Mouse (Mus musculus): Measurements from ENCODE around the gene Sycp2l.

The Sycp2l gene

DNA sequence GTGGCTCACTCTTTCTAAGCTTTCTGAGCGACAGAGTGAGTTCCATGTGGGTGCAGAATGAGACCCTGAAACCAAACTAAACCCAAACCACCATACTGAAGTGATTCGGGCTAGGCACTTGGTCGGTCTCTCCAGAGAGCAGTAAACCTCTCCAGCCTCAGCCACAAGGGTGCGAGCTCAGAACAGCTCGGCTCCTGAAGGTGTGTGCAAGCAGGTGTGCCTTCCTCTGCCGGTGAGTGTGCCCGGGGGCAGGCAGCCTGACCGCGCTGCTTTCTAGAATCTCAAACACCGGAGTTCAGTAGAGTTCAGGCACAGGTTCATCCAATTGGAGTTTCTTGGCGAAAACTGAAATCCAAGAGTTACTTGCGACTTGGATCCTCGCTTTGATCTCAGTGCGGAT lies at the start of gene Sycp2l:
Gene Sycp2l (plus strand): TSS at position 368 of the 400 bp plus-strand sequence.
- no peak for DNase-seq (ENCODE audit: low read depth, low spot score)

- no peak for DNase-seq (ENCODE audit: low read depth, low spot score)
Measured at GRCm38 (mm10) chr13:41067618-41068017, 46.5 kb upstream of the Sycp2l start.

- no peak for DNase-seq (ENCODE audit: low read depth, low spot score)
Measured at GRCm38 (mm10) chr13:41071617-41072016, 42.5 kb upstream of the Sycp2l start.

DNA sequence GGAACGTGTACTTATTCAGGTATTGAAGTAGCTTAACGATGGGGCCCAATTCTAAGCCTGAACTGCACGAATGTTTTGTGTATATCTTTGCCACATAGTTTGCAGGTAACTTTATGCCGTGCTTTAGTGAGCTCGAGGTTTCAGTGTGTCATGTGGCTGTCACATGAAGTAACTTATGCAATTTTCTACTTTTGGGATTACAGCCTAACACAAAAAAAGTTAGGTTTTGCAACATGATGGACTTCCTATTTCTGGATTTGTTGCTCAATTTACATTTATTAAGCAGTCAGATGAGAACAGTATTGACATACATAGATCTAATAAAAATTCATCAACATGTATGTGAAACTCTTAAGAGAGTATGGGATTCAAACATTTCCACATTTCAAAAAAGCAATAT lies 40.3 kb upstream of the Sycp2l start:
- no peak for DNase-seq (ENCODE audit: low read depth, low spot score)

DNA sequence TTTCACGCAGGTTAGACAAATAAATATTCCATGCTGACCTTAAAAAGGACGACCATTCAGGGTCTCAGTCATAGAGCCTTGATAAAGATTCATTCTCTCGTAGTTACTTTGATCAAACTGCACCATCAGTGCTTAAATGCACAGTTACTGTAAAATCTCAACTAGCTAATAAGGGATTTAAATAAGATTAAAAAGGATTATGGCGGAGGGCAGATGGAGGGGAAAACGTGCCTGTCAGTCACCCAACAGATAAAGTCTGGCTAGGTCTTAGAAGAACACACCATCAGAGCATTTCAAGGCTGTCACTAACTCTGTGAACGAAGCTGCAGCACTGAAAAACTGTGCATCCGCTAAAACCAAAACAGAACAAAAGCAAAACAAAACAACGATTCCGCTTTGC lies 36.2 kb upstream of the Sycp2l start:
- no peak for DNase-seq (ENCODE audit: low read depth, low spot score)

- DNase-seq (ENCODE audit: low read depth, low spot score) = no peak
Measured at GRCm38 (mm10) chr13:41078690-41079420, 35.3 kb upstream of the Sycp2l start.

GRCm38 (mm10) chr13:41079421-41079780 lies 34.7 kb upstream of the Sycp2l start, which contains the start of gene Mak:
Mak (minus strand) TSS chr13:41079706.
- DNase-seq (ENCODE audit: low read depth, low spot score) = peak; percentile 69

GRCm38 (mm10) chr13:41079859-41080258 lies 34.2 kb upstream of the Sycp2l start:
- DNase-seq (ENCODE audit: low read depth, low spot score) = no peak

DNA sequence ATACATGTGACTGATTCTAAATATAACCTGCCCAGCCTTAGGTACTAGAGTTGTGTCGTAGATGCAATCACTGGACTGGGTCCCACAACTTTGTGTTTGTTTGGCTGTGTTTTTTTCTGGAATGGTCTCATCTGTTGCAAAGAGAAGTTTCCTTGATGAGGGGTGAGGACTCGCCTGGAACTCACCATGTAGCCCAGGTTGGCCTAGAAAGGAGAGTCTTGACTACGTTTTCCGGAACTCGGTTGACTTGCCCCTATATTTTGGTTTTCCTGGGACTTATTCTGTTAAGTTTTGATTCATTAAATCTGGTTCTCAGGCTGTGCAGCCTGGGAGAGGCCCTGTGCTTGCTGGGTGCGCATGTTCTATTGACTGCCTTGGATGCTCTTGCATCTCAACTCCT lies 33.4 kb upstream of the Sycp2l start:
- DNase-seq (ENCODE audit: low read depth, low spot score) = no peak

DNA sequence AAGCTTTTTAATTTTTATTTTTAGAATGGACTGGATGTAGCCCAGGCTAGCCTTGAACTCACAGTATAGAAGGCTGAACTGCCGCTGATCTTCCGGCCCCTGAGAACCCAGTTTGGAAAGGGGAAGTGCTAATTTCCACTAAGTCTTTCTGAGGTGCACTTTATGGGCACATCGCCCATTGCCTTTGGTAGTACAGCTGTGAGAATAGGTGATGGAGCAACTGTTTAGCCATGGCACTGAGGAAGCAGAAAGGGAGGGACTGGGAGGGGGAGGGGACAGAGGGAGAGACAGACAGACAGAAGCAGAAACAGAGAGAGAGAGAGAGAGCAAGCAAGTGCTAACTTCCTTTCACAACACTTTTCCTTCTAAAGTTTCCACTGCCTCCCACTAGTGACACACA lies 29.6 kb upstream of the Sycp2l start:
- DNase-seq (ENCODE audit: low read depth, low spot score) = no peak

DNA sequence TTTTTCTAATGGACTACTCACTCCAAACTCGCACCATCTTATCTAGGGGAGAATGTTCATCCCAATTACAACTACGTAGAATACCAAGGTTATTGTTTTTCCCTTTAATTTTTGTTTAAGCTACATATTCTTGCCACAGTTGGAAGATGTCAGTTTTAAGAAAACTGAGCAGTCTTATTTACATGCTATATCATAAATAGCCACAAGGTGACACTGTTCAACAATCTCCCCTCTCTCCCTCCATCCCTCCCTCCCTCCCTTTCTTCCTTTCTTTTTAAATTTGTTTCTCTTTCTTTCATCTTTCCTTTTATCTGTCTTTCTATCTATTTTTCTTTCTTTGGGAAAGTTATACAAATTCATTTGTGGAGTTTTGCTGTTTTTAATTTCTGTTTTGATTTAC lies 29.0 kb upstream of the Sycp2l start:
- no peak for DNase-seq (ENCODE audit: low read depth, low spot score)

DNA sequence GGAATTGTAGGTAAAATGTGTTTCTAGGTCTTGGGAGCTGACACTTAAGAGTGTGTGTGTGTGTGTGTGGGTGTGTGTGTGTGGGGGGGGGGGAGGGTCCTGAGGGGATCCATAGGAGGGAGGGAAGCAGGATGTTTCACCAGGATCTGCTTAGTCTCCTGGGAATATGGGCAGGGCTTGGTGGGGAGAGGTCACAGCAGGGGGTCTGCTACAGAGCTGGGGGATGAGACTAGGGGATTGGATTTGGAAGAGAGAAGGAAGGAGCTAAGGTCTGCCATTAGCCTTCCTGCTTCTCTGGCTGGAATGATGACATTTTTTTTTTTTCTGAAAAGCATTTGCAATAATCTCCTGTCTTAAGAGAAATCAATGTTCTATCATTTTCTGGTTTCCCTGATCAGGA lies 25.4 kb upstream of the Sycp2l start:
- no peak for DNase-seq (ENCODE audit: low read depth, low spot score)

DNA sequence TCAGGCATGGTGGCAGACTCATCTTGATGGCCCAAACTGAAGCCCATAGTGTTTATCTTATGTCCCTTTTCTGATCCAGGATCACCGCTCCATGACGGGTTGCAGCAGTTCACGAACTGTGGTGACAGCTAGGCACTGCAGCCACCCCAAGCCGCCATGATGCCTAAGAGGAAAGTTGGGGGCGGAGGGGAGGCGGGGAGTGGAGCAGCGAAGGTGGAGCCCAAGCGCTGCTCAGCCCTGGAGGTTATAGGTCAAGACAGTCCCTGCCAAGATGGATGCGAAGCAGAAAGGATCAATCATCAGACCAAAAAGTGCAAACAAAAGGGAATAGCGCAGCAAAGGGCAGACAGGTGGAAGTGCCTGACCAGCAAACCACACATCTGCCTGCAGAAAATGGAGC lies 22.8 kb upstream of the Sycp2l start:
- no peak for DNase-seq (ENCODE audit: low read depth, low spot score)

DNA sequence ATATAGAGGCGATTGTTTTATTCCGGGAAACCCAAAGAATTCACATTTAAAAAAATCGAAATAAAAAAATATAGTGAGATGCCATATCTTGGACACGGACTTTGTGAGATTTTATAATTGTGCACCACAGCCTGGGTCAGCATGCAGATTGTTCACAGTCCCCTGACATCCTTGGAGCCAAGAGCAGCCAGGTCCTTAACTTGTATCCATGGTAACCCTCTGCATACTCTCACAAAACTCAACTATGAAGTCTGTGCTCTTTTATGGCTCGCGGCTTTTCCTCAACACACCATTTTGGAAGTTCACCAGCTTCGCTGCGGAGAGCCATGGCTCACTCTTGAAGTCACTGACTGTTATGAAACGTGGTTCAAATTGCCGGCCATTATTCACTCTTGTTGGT lies 19.9 kb upstream of the Sycp2l start:
- no peak for DNase-seq (ENCODE audit: low read depth, low spot score)

- DNase-seq (ENCODE audit: low read depth, low spot score) = no peak
Measured at GRCm38 (mm10) chr13:41097324-41098058, 16.6 kb upstream of the Sycp2l start.

DNA sequence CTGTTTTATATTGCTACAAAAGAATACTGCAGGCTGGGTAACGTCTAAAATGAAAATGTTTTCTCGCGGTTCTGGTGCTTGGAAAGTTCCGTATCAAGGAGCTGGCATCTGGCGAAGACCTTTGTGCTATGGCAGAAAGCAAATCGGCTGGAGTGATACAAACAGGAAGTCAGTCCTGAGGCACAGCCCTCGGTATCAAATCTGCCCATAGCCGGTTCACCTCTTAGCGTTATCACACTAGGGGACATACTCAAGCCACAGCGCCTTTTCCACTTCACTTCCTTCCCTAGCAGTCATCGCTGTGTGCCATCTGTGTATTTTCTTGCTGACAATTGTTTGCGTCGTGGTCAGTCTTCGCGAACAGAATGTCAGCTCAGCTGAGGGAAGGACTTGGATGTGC lies 15.8 kb upstream of the Sycp2l start:
- DNase-seq (ENCODE audit: low read depth, low spot score) = no peak

GRCm38 (mm10) chr13:41100031-41100430 lies 14.1 kb upstream of the Sycp2l start:
- no peak for DNase-seq (ENCODE audit: low read depth, low spot score)

DNA sequence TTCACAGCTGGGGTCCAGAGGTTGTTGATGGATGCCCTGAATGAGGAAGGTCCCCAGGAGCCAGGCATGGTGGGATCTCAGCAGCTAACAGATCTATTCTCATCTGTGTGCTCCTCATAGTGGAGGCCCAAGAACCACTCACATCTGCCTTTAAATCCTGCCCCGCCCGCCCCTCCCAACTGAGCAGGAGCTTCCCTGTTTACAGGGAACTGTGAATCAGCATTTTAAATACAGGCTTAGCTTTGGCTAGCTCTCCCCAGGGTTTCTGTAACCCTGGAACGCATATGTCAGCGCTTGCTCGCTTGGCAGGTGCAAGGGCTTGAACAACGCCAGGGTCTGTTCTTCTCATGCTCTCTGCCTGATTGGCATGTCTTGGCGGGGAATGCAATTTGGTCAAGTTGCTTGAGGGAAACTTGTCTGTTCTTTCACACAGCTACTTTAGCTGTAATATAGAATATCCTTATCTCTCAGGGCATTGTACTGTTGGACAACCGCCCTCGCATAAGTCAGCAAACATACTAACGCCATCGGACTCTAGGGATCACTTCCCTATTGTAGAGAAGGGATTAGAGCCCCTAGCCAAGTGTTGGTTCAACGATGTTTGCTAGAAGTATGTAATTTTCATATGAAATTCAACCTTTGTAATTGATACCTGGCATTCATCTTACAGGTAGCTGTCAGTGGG lies 10.1 kb upstream of the Sycp2l start:
- DNase-seq (ENCODE audit: low read depth, low spot score) = no peak

- no peak for DNase-seq (ENCODE audit: low read depth, low spot score)
Measured at GRCm38 (mm10) chr13:41105541-41105940, 8.6 kb upstream of the Sycp2l start.

GRCm38 (mm10) chr13:41110935-41111334 lies 3.2 kb upstream of the Sycp2l start, which contains the start of gene Gcm2:
Gcm2 (minus strand) TSS chr13:41111035.
- no peak for DNase-seq (ENCODE audit: low read depth, low spot score)

DNA sequence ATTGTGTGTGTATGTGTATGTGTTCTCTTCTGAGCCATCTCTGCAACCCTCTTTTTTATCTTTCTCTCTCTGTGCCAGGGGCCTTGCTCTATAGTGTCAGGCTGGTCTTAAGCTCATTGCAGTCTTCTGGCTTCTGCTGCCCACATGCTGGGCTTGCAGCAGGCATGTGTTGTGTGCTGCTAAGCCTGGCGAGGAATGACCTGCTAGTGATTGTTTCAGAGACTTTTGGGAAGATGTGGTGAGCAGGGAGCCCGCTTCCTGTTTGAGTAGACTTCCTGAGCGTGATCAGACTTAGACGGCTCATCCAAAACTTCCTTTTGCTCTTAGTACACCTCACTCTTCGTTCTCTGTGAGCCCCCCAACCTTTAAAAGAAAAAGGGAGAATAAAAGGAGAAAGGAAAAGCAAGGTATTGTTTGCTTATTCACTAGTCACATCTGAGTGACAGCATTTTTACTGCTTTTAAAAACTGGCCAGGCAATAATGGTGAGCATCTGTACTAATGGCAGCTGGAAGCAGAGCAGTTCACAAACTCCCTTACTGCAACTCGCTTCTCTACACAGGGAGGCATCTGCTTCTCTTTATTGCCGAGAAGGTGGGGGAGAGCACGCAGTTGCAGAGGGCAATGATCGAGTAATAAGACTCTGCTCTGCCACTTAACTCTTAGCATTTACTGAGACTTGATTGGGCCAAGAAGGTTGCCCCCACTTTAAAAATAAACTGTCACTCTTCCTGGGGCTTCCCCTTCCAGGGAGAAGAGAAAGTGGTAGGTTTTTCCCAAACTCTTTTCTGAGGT lies 5.2 kb downstream of the Sycp2l start:
- DNase-seq (ENCODE audit: low read depth, low spot score) = no peak

All from embryo, embryonic 11.5 days (tissue).